Mouse (Mus musculus): ENCODE results near the gene Bloc1s3.

DNA sequence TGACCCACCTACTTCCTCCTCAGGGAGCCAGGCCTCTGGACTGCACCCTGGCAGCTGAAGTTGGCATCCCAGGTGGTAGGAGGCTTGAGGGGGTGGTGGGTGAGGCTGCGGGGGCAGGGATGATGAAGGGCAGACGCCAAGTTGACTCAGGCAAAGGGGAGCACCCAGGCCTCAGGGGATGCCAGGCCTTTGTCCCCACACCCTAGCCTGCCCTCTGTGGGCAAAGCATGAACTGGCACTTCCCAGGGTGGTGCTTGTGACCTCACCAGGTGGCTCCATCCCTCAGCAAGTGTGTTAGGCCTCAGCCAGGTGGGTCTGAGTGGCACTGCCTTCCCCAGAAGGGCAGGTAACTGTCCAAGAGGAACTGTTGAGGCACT, 16.9 kb upstream of the Bloc1s3 start:
- TF ChIP-seq POLR2A (IDR thresholded peaks at IDR 0.05; ENCODE audit: insufficient read depth, low read depth, low read length) (no peak), CTCF (IDR thresholded peaks at IDR 0.05; ENCODE audit: insufficient read depth, low read depth, low read length) (no peak)
